Mouse (Mus musculus) CH12F3 (cell line): Measurements from ENCODE around the gene OR5BS1P.
"Not testable (repeated sequence)": the region's sequence is repeated elsewhere in the genome, so short reads cannot be mapped to it uniquely, and the experiment has no call there.

Source experiments
- in situ Hi-C: fragments of 300-500 bp; cut with MboI; formaldehyde crosslinking; loops from 2 replicates; pipeline ENCODE4 v1.14.3; 2020; ENCODE audit warnings: low sequenced_read_pairs

The OR5BS1P gene

DNA sequence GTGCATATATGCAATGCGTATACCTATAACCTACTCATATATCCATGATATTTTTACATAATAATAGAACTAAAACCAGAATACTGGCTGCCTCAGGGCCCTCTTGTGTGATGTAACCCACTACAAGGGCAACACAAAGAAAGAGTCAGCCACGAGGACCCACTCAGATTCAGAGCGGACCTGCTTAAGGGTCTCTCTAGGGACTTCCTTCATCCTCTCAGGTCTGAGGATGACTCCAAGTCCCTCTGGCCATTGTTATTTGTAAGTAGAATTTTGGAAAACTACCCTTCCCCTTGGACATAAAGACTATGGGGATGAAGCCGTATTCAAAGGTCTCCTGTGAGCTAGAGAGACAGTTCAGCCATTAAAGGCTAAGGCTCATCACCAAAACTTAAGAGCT, at the start of gene OR5BS1P:
OR5BS1P (plus strand) TSS at position 301 of the 400 bp plus-strand sequence.
- in situ Hi-C loops, result no loop called here

DNA sequence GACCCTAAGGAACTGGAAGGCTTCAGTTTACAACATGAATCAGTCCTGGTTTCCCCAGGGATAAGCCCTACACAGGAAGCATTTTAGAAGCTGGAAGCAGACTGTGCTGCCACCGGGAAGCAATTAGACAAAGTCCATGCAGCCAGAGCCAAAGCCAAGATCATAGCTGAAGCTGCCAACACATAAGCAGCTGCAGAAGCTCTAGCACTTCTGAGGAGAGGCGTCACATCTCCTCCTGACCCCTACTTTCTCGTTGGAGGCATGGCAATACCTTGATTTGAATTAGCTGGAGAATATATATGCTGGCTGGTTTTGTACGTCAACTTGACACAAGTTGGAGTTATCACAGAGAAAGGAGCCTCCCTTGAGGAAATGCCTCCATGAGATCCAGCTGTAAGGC, 48.8 kb upstream of the OR5BS1P start:
- in situ Hi-C loops, result no loop called here

DNA sequence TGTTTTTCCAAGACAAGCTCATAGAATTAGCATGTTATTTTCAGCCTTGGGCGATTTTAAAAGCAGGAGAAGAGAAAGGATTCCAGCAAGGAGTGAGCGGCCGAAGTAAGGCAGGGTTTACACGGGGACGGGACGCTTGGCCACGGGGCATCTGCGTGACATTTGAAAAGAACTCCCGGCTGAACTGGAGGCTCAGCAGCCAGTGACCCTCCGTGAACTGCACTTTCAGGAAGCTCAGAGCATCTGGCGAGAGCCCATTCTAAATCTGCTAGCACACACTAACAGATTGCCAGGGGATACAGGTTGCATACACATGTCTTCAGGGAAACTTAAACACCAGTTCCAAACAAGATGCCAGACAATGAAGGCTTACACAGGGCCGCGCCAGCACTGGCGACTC, 45.4 kb upstream of the OR5BS1P start:
- in situ Hi-C loops, result no loop called here

DNA sequence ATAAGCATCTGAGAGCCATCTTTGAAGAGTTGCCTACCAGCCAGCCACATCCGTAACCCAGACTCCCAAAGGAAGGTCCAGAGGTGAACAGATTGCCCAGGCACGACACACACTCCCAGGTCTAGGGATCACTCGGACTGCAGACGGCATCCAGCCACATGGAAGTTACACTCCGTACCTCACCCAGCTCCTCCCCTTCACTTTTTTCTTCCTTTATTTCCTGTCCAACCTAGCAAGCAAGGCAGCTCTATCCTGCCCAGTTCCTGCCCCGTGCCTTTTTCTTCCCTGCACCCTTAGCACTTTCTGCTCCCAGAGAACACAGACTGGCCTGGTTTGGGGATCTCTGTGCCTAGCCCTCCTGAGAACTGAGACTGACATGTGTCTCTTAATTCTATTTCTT, 44.9 kb upstream of the OR5BS1P start:
- in situ Hi-C loops, result no loop called here

DNA sequence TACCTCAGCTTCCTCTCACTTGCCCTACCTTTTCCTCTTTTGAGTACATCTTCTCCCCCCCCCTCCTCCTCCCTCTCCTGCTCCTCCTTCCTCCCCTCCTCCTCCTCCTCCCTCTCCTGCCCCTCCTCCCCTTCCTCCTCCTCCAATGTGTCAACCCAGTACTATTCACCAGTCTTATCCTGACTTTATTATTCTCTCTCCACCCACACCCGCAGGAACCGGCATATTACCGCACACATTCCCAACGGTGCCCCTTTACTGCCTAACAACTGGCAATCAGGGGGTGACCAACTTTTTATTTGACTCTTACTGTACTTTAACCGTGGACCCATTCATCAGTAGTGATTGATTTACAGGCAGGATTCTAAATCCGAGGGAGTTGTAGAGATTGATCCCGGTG, 44.5 kb upstream of the OR5BS1P start:
- in situ Hi-C loops, result no loop called here

DNA sequence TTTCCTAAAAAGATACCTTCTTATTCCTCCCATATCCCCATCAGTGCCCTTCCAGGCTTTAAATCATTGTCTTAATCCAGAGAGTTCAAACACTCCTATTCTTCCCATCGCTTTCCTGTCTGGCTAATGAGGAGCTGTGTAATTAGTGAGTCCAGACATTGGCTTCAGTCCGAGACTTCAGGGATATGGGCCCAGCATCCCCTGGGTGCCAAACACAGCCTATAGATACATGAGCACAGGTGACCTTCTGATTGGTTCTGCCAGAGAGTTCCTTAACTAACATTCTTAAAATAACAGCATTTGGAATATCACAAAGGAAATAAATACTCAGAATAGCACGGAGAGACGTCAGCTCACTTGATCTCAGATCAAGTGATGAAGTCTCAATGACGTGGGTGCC, 38.8 kb upstream of the OR5BS1P start, which contains the start of gene Olfr282:
Olfr282 (plus strand) TSS at position 301 of the 400 bp plus-strand sequence.
- in situ Hi-C loops, result not testable (repeated sequence)

DNA sequence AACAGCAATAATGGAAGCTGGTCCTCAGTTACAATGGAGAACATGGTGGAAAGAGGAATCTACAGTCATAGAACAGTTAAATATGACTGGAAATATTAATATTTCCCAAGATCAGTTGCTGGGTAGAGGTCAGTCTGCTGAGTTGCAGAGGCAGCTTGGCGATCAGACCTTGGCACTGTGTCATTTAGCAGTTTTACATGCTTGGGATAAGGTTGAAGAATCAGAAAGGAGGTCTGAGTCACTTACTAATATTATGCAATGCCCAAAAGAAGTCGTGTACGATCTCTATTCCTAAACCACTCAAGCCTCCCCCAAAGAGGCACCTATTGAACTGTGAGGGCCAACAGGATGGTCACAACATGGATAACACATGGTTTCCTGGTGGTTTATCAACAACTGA, 25.1 kb upstream of the OR5BS1P start:
- in situ Hi-C loops, result no loop called here

DNA sequence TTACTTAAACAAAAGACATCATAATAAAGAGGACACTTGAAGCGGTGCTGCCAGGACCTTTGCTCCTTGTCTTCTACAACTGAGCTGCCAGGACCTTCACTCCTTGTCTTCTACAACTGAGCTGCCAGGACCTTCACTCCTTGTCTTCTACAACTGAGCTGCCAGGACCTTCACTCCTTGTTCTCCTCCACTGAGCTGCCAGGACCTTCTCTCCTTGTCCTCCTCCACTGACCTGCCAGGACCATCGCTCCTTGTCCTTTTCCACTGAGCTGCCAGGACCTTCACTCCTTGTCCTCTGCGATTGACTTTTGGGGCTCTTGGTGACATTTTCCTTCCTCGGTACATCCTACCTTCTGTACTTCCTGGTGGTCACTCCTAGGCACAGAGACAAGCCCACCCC, 21.2 kb upstream of the OR5BS1P start:
- in situ Hi-C loops, result no loop called here

DNA sequence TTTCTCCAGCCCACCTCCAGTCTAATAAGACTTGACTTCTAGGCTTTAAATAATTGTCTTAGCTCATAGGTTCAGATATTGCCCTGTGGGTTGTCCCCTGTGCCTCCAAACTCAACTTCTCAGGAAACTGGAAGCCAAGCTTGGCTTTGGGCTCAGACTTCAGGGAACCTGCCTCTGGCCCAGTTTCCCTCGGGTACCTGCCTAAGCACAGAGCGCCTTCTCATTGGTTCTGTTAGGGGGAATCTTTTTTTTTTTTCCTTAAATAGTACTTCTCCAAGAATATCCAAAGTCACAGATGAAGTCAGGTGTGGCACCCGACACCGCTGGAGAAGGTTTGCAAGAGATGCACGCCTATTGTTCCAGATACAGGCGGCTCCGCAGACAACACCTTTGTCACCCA, 17.4 kb upstream of the OR5BS1P start, which contains the start of gene Olfr281:
Olfr281 (plus strand) TSS at position 301 of the 400 bp plus-strand sequence.
- in situ Hi-C loops, result no loop called here

DNA sequence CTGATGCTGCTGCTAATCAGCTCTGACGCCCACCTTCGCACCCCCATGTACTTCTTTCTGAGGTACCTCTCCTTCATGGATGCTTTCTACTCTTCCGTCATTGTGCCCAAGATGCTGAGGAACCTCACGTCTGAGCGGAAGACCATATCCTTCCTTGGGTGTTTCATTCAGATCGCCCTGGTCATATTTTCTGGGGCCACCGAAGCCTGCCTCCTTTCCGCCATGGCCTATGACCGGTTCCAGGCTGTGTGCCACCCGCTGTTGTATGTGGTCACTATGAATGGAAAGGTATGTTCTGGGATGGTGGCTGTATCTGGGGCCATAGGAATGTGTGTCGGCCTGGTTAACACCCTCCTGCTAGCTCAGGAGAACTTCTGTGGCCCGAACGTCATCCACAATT, 1.8 kb downstream of the OR5BS1P start:
- in situ Hi-C loops, result no loop called here

DNA sequence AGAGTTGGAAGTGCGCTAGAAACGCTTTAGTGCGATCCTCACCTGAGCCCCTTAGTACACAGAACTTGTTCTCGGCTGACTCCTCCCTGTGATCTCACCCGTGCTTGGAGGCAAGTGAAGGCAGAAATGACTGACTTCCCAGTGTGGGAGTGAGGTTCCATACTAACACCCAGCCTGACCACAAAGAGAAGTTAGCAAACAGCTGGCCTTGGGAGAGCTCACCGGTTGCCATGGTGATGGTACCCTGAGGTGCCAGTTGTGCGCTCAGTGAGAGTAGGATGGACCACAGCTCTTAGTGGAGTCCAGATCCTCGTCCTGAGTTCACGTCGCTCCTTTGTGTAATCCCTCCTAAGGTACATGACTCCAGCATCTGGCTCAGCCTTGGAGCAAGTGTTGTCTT, 5.3 kb downstream of the OR5BS1P start:
- in situ Hi-C loops, result no loop called here

DNA sequence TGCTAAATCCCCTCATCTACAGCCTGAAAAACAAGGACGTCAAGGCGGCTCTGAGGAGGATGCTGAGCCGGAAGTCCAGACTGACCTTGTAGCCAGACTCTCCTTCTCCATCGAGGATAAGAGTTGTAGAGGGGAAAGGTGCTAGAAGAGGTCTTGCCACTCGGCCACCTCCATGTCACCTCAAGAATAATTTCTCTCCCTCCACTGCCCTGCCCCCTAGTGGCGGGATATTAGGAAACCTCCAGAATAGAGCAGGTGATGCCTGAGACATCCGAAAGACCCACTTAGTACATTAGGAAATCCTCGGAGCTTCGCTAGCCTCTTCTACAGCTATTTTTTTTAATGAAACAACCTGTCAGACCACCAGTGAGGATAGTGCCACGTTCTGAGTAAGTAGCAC, 5.7 kb downstream of the OR5BS1P start:
- in situ Hi-C loops, result no loop called here

DNA sequence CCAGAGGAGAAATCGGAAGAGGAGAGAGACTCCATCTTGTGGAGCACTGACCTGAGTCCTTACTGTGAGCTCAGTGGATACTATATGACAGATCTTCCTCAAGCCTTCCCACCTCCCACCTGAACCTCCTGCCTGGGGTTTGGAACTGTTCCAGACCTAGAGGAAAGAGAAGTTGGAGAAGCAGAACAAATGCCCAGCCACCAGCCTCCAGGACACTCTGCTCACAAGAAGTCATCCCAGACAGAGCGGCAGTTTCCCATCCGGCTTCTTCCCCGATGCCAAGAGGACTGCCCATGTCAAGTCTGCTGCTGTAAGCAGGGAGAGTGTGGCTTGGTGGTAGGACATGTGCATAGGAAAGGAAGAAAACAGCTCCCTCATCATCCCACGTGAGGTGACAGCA, 6.6 kb downstream of the OR5BS1P start:
- in situ Hi-C loops, result no loop called here

DNA sequence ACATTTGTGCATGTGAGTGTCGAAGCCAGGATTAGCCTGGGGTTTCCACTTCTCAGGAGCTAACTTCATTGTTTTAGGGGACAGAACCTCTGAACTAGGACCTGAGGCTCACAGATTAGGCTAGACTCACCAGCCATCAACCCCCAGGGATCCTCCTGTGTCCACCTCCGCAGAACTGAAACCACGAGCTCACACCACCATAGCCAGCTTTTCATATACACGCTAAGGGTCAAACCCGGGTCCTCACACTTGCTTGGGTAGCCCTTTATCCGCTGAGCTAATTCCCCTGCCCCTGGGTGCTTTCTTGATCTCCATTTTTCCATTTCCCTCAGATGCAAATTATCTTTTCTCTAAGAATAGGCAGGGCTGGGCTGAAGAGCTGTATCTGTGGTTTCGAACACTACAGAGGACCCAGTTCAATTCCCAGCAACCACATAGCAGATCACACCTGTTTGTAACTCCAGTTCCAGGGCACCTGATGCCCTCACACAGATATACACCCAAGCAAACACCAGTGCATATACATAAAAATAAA, 9.9 kb downstream of the OR5BS1P start:
- in situ Hi-C loops, result no loop called here

DNA sequence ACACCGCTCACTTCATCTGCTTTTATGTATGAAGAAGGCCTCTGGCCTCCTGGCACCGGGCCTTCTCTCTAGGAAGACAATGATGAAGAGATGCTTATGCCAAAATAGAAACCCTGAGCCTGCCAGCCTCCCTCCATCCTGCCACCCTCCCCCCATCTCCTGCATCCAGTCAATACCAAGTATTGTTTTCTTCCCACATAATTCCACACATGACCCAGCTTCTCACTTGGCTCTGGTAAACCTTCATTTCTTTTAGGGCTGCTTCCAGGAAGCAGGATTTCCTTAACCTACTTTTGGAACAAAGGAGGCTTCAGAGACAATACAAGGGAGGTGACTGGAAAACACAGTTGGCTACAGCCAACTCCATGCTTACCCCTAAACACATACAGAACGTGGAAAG, 13.0 kb downstream of the OR5BS1P start, which contains the start of gene Lalba:
Lalba (minus strand) TSS at position 21 of the 400 bp plus-strand sequence.
- in situ Hi-C loops, result no loop called here

DNA sequence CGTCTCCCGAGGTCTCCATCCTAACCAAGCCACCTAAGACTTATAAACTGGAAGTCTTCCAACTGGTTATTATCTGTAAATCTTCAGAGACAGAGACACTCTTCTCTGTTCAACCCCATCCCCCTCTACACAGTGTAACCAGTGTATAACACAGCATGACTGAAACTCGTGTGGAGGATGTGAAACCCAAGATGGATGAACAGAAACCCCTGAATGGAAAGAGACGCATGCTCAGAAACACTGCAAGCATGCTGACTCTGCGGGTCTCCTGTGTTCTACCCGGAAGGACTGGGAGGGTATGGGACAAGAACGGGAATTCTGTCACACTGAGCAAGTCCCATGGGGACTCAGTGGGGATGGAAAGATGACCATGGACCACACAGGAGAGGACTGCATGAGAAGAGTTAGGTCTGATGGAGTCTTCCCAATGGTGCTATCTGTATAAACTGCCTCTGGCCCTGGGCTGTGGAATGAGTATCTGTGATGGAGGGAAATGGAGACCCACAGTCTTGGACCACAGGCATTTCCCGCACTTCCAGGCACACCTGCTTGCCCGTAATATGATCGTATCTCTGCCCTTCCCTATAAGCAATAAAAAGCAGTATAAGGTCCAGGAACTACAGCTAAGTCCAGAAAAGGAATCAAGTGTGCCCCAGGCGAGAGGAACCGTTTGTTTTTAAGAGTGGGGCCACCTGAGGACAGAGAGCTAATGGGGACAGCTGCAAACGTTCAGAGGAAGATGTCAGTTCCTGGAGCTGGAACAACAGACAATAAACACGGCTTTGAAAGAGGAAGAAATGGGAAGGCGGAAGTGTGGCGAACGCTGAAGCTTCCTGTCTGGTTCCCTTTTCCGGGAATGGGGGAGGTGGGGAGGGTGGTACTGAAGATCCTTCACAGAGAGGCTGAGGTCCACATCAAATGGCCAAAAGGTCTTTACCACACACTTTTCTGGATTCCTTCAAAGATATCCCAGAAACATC, 14.5 kb downstream of the OR5BS1P start:
- in situ Hi-C loops, result no loop called here

DNA sequence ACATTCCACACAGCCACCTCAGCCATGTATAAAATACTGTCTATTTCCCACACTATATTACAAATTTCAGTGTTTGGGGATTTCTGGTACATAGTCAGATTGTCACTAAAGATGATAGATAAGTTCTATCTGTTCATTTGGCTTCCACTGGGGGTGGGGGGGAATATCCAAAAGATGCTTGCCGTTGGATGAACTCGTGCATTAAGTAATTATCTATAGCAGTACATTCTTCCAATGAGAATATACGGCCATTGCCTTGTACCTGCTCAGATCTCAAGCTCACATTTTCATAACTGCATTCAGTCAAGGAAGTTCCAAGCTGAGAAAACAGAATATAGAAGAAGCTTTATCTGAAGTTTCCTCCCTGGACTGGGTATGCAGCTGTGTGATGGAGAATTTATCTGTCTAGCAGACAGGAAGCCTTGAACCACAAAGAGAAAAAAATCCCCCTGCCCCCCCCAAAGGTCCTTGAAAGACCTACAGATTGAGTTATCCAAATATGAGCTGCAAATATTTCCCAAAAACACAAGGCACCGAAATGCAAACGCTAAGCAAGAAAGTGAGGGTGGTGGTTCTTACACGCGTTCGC, 16.8 kb downstream of the OR5BS1P start:
- in situ Hi-C loops, result no loop called here

DNA sequence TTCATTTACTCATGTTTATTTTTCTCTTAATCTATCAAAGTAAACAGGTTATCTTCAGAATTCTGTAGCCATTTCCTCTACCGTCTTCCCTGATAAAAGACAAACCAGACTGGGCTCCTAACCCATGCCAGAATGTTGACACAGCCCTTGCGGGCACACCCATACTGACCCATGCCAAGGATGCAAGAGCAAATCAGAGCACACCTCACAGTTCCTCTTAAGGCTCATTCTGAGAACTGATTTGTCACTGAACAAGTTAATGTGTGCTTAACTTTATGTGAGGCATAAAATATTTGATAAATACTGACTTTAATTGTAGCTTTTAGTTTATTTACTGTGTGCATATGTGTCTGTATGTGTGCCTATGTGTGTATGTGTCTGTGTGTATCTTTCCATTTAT, 21.6 kb downstream of the OR5BS1P start:
- in situ Hi-C loops, result no loop called here

DNA sequence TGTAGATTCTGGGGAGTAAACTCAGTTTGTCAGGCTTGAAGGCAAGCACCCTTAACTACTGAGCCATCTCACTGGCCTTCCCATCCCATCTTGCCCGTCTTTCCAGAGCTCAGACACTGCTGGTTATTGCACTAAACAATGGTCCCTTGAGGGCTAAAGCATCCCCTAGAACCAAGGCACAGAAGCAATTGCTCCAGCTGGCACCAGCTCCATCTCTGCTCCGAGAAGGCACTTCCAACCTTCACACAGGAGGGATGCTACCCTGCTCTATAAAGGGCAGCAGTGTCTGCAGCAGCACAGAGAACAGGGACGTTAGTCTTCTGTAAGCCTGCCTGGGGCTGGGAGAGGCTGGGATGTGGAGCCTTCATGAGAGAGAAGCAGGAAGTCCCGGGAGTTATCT, 22.4 kb downstream of the OR5BS1P start, which contains the start of gene Olfr279:
Olfr279 (plus strand) TSS at position 301 of the 400 bp plus-strand sequence.
- in situ Hi-C loops, result no loop called here

DNA sequence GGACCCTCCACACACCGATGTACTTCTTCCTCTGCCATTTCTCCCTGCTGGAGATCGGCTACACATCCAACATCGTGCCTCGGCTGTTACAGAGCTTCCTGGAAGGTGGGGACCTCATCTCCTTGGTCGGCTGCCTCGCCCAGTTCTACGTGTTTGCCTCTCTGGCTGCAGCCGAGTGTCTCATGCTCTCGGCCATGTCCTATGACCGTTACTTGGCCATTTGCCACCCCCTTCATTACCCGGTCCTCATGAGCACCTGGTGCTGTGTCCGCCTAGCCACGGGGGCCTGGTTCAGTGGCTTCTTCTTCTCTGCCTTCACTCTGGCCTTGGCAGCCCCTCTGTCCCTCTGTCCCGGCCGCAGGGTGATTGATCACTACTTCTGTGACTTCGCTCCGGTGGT, 27.9 kb downstream of the OR5BS1P start:
- in situ Hi-C loops, result no loop called here

DNA sequence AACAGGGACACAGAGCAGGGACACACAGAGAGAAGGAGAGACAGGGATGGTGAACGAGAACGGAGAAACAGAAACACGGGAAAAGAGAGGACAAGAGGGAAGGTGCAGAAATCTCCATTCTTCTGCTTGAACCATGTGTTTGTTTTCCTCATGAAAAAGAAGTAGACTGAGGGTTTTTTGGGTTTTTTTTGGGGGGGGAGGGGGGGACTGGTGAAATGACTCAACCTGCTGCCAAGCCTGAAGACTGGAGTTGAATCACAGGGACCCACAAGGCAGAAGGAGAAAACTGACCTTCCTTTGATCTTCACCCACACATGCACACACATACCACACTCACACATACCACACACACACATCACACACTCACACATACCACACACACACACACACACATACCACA, 33.6 kb downstream of the OR5BS1P start:
- in situ Hi-C loops, result no loop called here

DNA sequence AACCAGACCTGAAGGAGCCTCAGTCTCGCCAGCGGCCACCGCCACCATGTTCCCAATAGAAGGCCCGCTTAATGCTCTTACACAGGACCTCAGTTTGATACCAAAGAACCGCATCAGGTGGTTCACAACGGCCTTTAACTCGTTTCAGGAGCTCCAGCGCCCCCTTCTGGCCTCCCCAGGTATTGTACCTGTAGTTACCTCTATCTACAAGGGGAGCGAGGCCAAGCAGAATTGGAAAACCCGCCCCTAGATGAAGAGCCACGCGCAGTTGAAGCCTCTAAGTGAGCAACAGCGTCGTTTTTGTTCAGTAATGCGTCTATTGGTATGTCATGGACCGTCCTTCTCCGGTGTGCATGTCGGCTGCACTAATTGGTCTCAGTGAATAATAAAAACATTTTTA, 34.8 kb downstream of the OR5BS1P start:
- in situ Hi-C loops, result no loop called here
